Mouse (Mus musculus) liver, adult 2 months (tissue): Measurements from ENCODE around the gene 6330403K07Rik.

Experiments used
- CTCF ChIP-seq: fragments of 200-500 bp; IDR thresholded peaks from 2 replicates; pipeline ENCODE4 v1.5.1; 2011; ENCODE audit warnings: low read depth, low read length, control low read depth
- POLR2A ChIP-seq: fragments of 200-500 bp; IDR thresholded peaks from 2 replicates; pipeline ENCODE4 v1.6.1; 2011; ENCODE audit warnings: low read length, control low read depth; ENCODE audit not compliant: insufficient read depth; ENCODE audit errors: extremely low read depth

GRCm38 (mm10) chr11:71018416-71019200, 14.7 kb downstream of the 6330403K07Rik start:
- no peak for TF ChIP-seq POLR2A
- TF ChIP-seq CTCF, result no peak
